Mouse (Mus musculus): ENCODE results near the gene Acbd4. TPM values are rescaled to one million over a fixed set of nuclear protein-coding genes. Genes with fewer than 3 reads are reported as not detected.

The Acbd4 gene
- total and polyA plus RNA-seq, 3 experiments = 16.6 to 18.3 TPM; not detected in 1

- TF ChIP-seq NRF1 (IDR thresholded peaks at IDR 0.05; ENCODE audit: insufficient read depth, low read depth, low read length, poor library complexity, severe bottlenecking) (0 out of 2 replicates have a peak, but pooled peaks have one; percentile 5), MXI1 (IDR thresholded peaks at IDR 0.05; ENCODE audit: low read depth, low read length) (no peak), MYC (IDR thresholded peaks at IDR 0.05; ENCODE audit: low read depth, low read length) (0 out of 2 replicates have a peak, but pooled peaks have one; percentile 52), ELF1 (IDR thresholded peaks at IDR 0.05; ENCODE audit: low read depth, low read length) (no peak), BHLHE40 (IDR thresholded peaks at IDR 0.05; ENCODE audit: borderline replicate concordance, low read depth, low read length) (no peak), USF1 (IDR thresholded peaks at IDR 0.05; ENCODE audit: low read depth, low read length) (no peak), USF2 (IDR thresholded peaks at IDR 0.05; ENCODE audit: borderline replicate concordance in 1 of 2, insufficient read depth in 1 of 2, low read depth in 1 of 2, low read length in 2 of 2) (no peak), GABPA (IDR thresholded peaks at IDR 0.05; ENCODE audit: low read depth, low read length) (no peak), GATA1 (IDR thresholded peaks at IDR 0.05; ENCODE audit: low read depth, low read length) (peak; percentile 92), TBP (IDR thresholded peaks at IDR 0.05; ENCODE audit: low read depth, low read length) (no peak), JUND (IDR thresholded peaks at IDR 0.05; ENCODE audit: low read depth, low read length) (no peak), TAL1 (IDR thresholded peaks at IDR 0.05; ENCODE audit: low read length) (peak; percentile 98), CHD2 (IDR thresholded peaks at IDR 0.05; ENCODE audit: low read length) (no peak), ZNF384 (IDR thresholded peaks at IDR 0.05; ENCODE audit: low read depth, low read length) (no peak), POLR2AphosphoS5 (IDR thresholded peaks at IDR 0.05; ENCODE audit: borderline replicate concordance, low read depth, low read length) (no peak), ZMIZ1 (IDR thresholded peaks at IDR 0.05; ENCODE audit: low read depth, low read length) (no peak), ZKSCAN1 (IDR thresholded peaks at IDR 0.05; ENCODE audit: low read depth, low read length) (no peak), SIN3A (IDR thresholded peaks at IDR 0.05; ENCODE audit: low read length) (peak; percentile 46; the same call in 1 of the 2 replicates), MAX (IDR thresholded peaks at IDR 0.05; ENCODE audit: low read length) (no peak), CTCF (IDR thresholded peaks at IDR 0.05 in 2 of 3, conservative IDR thresholded peaks at IDR 0.05 in 1 of 3; ENCODE audit: control insufficient read depth in 1 of 3, insufficient read depth in 1 of 3, low read depth in 2 of 3, low read length in 3 of 3, poor library complexity in 1 of 3, severe bottlenecking in 1 of 3) (no peak), NELFE (IDR thresholded peaks at IDR 0.05; ENCODE audit: low read depth, low read length) (no peak)
Measured at GRCm38 (mm10) chr11:103136039-103136577, 34.6 kb downstream of the Acbd4 start (continued).

DNA sequence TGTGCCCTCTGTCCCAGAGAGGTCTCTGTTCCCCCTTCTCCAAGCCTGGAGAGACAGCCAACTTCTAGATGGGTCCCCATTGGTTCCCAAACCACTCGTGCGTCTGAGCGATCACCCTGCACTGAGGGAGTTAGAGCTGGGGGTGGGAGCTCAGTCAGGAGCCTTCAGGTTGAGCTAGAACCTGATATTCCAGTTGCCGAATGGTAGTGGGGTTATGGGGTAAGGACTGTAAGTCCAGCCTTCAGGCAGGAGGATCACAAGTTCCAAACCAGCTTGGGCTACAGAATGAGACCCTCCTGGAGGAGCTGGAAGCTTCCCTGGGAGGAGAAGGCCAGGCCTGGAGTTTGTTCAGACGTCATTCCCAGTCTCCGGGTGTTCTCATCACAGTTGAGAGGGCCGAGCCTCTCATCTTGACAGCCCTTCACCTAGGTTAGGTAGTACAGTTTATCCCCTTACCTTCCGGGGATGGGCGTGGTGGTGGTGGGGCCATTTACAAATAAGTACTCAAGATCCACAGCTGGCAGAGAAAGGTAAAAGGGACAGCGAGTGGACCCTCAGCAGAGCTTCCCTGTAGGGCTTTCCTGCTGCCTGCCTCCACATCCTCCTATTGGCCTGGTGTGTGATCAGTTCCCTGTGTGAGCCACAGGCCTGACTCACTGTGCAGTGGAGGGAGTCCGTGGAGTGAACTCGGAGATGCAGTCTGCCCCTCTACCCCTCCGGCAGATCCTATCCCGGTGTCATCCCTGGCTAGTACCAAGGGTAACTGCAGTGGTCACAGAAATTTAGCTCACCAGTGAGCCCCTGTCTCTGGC, 38.7 kb downstream of the Acbd4 start:
- peaks cover 10 to 17% of the 10 kb centered on the region in 2 experiments for H3K4me1 ChIP-seq (ENCODE audit: control insufficient read depth in 1 of 2, insufficient read depth in 2 of 2, low read length in 2 of 2)
- H3K36me3 ChIP-seq (ENCODE audit: control insufficient read depth in 1 of 2, insufficient read depth in 2 of 2, low read length in 2 of 2) = peaks cover 0 to 16% of the 10 kb centered on the region in 2 experiments; a peak in 2 of 4 replicates
- H3K9ac ChIP-seq (ENCODE audit: control insufficient read depth, low read depth, low read length, poor library complexity, severe bottlenecking) = no peak overlapping the region
- no peaks in the 10 kb centered on the region for H3K79me2 ChIP-seq (ENCODE audit: control insufficient read depth, insufficient read depth, low read length, poor library complexity)
- H3K27me3 ChIP-seq (ENCODE audit: control insufficient read depth in 1 of 2, insufficient read depth in 2 of 2, low read length in 2 of 2) = no peaks in the 10 kb centered on the region
- H3K4me3 ChIP-seq (ENCODE audit: control insufficient read depth in 1 of 2, insufficient read depth in 1 of 2, low read depth in 2 of 2, low read length in 2 of 2) = no peak overlapping the region
- no peak for DNase-seq (ENCODE audit: low read depth, low spot score)
- H3K9me3 ChIP-seq (replicated peaks; ENCODE audit: insufficient read depth, low read length) = no peaks in the 10 kb centered on the region
- H3K27ac ChIP-seq (ENCODE audit: control insufficient read depth, low read depth, low read length) = no peak overlapping the region
- no peak for TF ChIP-seq ZNF384 (IDR thresholded peaks at IDR 0.05; ENCODE audit: low read depth, low read length)
- no peak for TF ChIP-seq MAZ (IDR thresholded peaks at IDR 0.05; ENCODE audit: low read depth, low read length)
- no peak for TF ChIP-seq UBTF (IDR thresholded peaks at IDR 0.05; ENCODE audit: borderline replicate concordance, insufficient read depth, low read depth, low read length)
- no peak for TF ChIP-seq ZKSCAN1 (IDR thresholded peaks at IDR 0.05; ENCODE audit: low read depth, low read length)
- TF ChIP-seq MYC (IDR thresholded peaks at IDR 0.05; ENCODE audit: low read depth, low read length) = no peak
- no peak for TF ChIP-seq MAFK (IDR thresholded peaks at IDR 0.05; ENCODE audit: borderline replicate concordance, low read depth, low read length)
- no peak for TF ChIP-seq TCF12 (IDR thresholded peaks at IDR 0.05; ENCODE audit: low read depth, low read length)
- TF ChIP-seq MYB (IDR thresholded peaks at IDR 0.05; ENCODE audit: low read depth, low read length) = no peak
- TF ChIP-seq TBP (IDR thresholded peaks at IDR 0.05; ENCODE audit: low read depth, low read length) = no peak
- TF ChIP-seq MEF2A (IDR thresholded peaks at IDR 0.05; ENCODE audit: extremely low read depth, insufficient replicate concordance, low read depth, low read length, poor library complexity, severe bottlenecking) = no peak
- TF ChIP-seq SMC3 (IDR thresholded peaks at IDR 0.05; ENCODE audit: low read depth, low read length) = no peak
- TF ChIP-seq USF2 (IDR thresholded peaks at IDR 0.05; ENCODE audit: borderline replicate concordance in 1 of 2, insufficient read depth in 1 of 2, low read depth in 1 of 2, low read length in 2 of 2) = no peak
- TF ChIP-seq ZMIZ1 (IDR thresholded peaks at IDR 0.05; ENCODE audit: low read depth, low read length) = no peak
- TF ChIP-seq CTCF (IDR thresholded peaks at IDR 0.05 in 2 of 3, conservative IDR thresholded peaks at IDR 0.05 in 1 of 3; ENCODE audit: control insufficient read depth in 1 of 3, insufficient read depth in 1 of 3, low read depth in 2 of 3, low read length in 3 of 3, poor library complexity in 1 of 3, severe bottlenecking in 1 of 3) = no peak
- no peak for TF ChIP-seq ETS1 (IDR thresholded peaks at IDR 0.05; ENCODE audit: low read depth, low read length)
- TF ChIP-seq ELF1 (IDR thresholded peaks at IDR 0.05; ENCODE audit: low read depth, low read length) = no peak
- no peak for TF ChIP-seq ZC3H11A (IDR thresholded peaks at IDR 0.05; ENCODE audit: low read depth, low read length)
- TF ChIP-seq NELFE (IDR thresholded peaks at IDR 0.05; ENCODE audit: low read depth, low read length) = no peak

Measured in MEL (cell line).